Mouse (Mus musculus) inflammation-experienced regulatory T-cells, adult 16 weeks (primary cell): Measurements from ENCODE around the gene 2610507B11Rik. TPM values are rescaled to one million over a fixed set of nuclear protein-coding genes. Genes with fewer than 3 reads are reported as not detected.

ENCODE experiments used
- polyA plus RNA-seq: library from polyadenylated mRNA; unstranded; fragments of 100-300 nt; shearing (Covaris generic); gene quantifications from one replicate; pipeline ENCODE4 v1.2.1, GENCODE M21; 2017

The 2610507B11Rik gene
- 91.3 TPM for polyA plus RNA-seq

DNA sequence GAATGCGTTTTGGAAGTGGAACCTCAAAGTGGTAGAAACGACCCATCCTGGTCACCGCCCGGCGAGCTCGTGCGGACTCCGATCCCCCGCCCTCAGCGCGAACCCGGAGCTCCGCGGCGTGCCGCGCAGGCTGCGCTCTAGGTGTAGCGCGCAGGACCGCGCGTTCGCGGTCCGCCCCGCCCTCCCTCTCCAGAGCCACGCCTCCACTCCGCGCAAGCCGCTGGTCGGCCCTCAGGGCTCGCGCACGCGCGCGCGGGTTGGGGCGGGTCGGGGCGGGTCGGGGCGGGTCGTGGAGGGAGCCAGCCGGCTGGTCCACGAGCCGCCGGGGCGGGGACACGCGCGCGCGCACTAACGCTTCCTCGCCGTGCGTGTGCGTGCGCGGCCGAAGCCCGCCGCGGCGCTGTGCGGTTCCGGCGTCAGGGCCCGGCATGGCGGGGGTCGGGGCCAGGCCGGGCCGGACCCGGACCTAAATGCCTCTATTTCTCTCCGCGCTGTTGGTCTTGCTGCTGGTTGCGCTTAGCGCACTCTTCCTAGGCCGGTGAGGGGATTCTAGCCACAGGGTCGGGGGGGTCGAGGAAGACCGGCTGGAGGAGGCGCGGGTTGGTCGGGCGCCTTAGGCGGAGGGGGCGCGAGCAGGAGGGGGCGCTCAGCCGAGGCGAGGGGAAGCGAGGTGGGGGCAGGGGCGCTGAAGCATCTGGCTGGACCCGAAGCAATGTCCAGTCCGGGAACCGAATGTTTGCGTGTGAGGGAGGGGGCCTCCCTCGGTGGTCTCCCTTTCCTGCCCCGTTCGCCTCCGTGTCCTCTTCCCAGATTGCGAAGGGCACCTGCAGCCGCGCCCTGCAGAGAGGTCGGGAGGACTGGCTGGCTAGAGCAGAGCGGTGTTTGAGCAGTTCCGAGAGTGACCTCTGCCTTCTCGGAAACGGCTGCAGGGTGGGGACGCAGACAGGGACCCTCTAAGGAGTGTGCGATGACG, at the start of gene 2610507B11Rik:
TSS of gene 2610507B11Rik (plus strand) at position 373 of the 973 bp plus-strand sequence.

GRCm38 (mm10) chr11:78245627-78246317, 15.8 kb upstream of the 2610507B11Rik start, which contains the start of the genes Sdf2 and Supt6:
Sdf2 (plus strand) TSS chr11:78245746.
Supt6 (minus strand) TSS chr11:78245987.

GRCm38 (mm10) chr11:78290654-78291053, 29.1 kb downstream of the 2610507B11Rik start, which contains the start of gene BC030499:
BC030499 (plus strand) TSS chr11:78290841.

GRCm38 (mm10) chr11:78301357-78302084, 40.0 kb downstream of the 2610507B11Rik start, which contains the start of gene Spag5:
Spag5 (plus strand) TSS chr11:78301529.

GRCm38 (mm10) chr11:78322860-78323259, 61.3 kb downstream of the 2610507B11Rik start, which contains the start of gene Aldoc:
Aldoc (plus strand) TSS chr11:78322968.

GRCm38 (mm10) chr11:78327634-78328511, 66.3 kb downstream of the 2610507B11Rik start, which contains the start of gene Pigs:
Pigs (plus strand) TSS chr11:78328415.

Other genes with a start within 250 kb of the 2610507B11Rik start
- gene Dhrs13, start 229.5 kb upstream of the 2610507B11Rik start, polyA plus RNA-seq, result 1.5 TPM
- gene Flot2, start 223.8 kb upstream of the 2610507B11Rik start, polyA plus RNA-seq, result 34.0 TPM
- 40.5 TPM for gene Eral1, start 181.4 kb upstream of the 2610507B11Rik start, polyA plus RNA-seq
- gene Fam222b, start 167.1 kb upstream of the 2610507B11Rik start, polyA plus RNA-seq, result 28.8 TPM
- 6.3 TPM for gene Traf4, start 96.2 kb upstream of the 2610507B11Rik start, polyA plus RNA-seq
- 14.2 TPM for gene Nek8, start 85.1 kb upstream of the 2610507B11Rik start, polyA plus RNA-seq
- 4.6 TPM for gene Tlcd1, start 85.0 kb upstream of the 2610507B11Rik start, polyA plus RNA-seq
- gene Rpl23a, start 78.2 kb upstream of the 2610507B11Rik start, polyA plus RNA-seq, result 1,229 TPM
- 0.80 TPM for gene Rab34, start 73.3 kb upstream of the 2610507B11Rik start, polyA plus RNA-seq
- 0.82 TPM for gene Proca1, start 68.4 kb upstream of the 2610507B11Rik start, polyA plus RNA-seq
- 100 TPM for gene Sdf2, start 16.0 kb upstream of the 2610507B11Rik start, polyA plus RNA-seq
- 62.3 TPM for gene Supt6, start 15.8 kb upstream of the 2610507B11Rik start, polyA plus RNA-seq
- gene BC030499, start 29.1 kb downstream of the 2610507B11Rik start, polyA plus RNA-seq, result 0.30 TPM
- 2.6 TPM for gene Spag5, start 39.8 kb downstream of the 2610507B11Rik start, polyA plus RNA-seq
- 13.5 TPM for gene Aldoc, start 61.2 kb downstream of the 2610507B11Rik start, polyA plus RNA-seq
- 148 TPM for gene Pigs, start 66.7 kb downstream of the 2610507B11Rik start, polyA plus RNA-seq
- 33.6 TPM for gene Unc119, start 81.7 kb downstream of the 2610507B11Rik start, polyA plus RNA-seq
- not detected for gene Foxn1, start 124.8 kb downstream of the 2610507B11Rik start, polyA plus RNA-seq
- not detected for gene Slc13a2, start 160.5 kb downstream of the 2610507B11Rik start, polyA plus RNA-seq
- 2.4 TPM for gene Slc46a1, start 203.9 kb downstream of the 2610507B11Rik start, polyA plus RNA-seq
- gene Sarm1, start 236.0 kb downstream of the 2610507B11Rik start, polyA plus RNA-seq, result 2.2 TPM
- not detected for gene Vtn, start 237.3 kb downstream of the 2610507B11Rik start, polyA plus RNA-seq
- not detected for gene Sebox, start 241.7 kb downstream of the 2610507B11Rik start, polyA plus RNA-seq